Mouse (Mus musculus): Measurements from ENCODE around the gene Ankrd40.

DNA sequence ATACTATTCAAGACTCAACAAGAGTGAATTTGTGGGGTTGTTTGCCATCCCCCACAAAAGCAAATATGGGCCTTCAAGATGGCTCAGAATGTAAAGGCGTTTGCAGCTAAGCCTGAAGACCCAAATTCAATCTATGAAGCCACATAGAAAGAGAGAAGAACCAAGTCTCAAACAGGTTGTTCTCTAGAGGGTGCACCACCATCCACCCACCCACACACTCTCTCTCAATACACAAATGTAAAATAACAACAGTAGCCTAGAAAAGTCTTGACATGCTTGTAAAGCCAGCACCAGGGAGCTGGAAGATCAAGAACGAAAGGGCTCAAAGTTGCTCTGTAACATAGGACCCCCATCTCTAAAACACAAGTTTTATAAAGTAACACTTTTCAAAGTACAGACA, 11.3 kb upstream of the Ankrd40 start:
- TF ChIP-seq CTCF (IDR thresholded peaks at IDR 0.05) (no peak), POLR2A (IDR thresholded peaks at IDR 0.05; ENCODE audit: insufficient read depth, low read depth, low read length) (no peak)

Data from heart, adult 2 months (tissue).